Mouse (Mus musculus): Measurements from ENCODE around the gene Cpd. TPM values are rescaled to one million over a fixed set of nuclear protein-coding genes. Genes with fewer than 3 reads are reported as not detected.

Cpd gene
- total and polyA plus RNA-seq, 3 experiments = 11.2 to 28.5 (median 27.7) TPM

DNA sequence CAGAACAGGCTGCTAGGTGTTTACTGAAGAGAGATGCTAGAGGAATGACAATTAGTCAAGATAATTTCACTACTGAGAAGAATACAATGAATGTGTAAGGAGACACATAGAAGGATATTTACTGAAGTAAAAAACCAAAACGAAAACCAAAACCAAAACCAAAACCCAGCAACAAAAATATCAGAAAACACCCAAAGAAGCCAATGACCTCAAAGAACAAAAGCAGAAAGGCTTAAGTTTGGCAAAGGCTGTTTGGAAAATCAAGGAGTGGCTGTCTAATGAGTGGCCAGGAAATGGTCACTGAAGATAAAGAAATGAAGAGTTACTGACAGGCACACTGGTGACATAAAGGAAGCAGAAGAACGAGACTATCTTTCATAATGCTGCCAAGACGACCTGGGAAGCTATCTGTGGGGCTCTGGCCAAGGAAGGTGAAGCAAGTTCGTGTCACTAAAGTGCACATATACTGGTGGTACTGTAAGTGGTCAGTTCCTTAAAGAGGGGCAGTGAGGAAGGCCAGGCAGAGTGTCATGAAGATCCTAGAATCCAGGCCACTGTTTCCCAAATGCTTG, 111.0 kb downstream of the Cpd start:
- H3K9me3 ChIP-seq (replicated peaks; ENCODE audit: low read length) = no peaks in the 10 kb centered on the region
- H3K9ac ChIP-seq (ENCODE audit: insufficient read depth, low read depth) = peak overlapping the region; percentile 27; the same call in 1 of the 2 replicates
- H3K4me2 ChIP-seq (ENCODE audit: insufficient read depth, low read depth, poor library complexity, severe bottlenecking) = peak overlapping the region; percentile 93
- H3K36me3 ChIP-seq (replicated peaks in 1 of 2; ENCODE audit: control insufficient read depth in 1 of 2, insufficient read depth in 1 of 2, low read length in 1 of 2) = peaks cover 32 to 85% of the 10 kb centered on the region in 2 experiments
- TF ChIP-seq KAT2A (IDR thresholded peaks at IDR 0.05; ENCODE audit: insufficient replicate concordance, low read length) (no peak), MAZ (IDR thresholded peaks at IDR 0.05; ENCODE audit: low read depth, low read length) (no peak), IRF4 (IDR thresholded peaks at IDR 0.05; ENCODE audit: low read depth, low read length) (peak; percentile 62), EP300 (IDR thresholded peaks at IDR 0.05; ENCODE audit: low read length) (peak; percentile 46; the same call in 1 of the 2 replicates), ETS1 (conservative IDR thresholded peaks at IDR 0.05; ENCODE audit: low read depth, low read length) (peak; percentile 53; the same call in 1 of the 2 replicates), MXI1 (IDR thresholded peaks at IDR 0.05; ENCODE audit: low read depth, low read length) (no peak), MEF2A (IDR thresholded peaks at IDR 0.05; ENCODE audit: borderline replicate concordance, low read depth, low read length) (0 out of 2 replicates have a peak, but pooled peaks have one; percentile 16)
- dilution Hi-C loops (cut with MboI; ENCODE audit: extremely low pct_ligation_motif_present, extremely low pct_unique_long_range_greater_than_20kb, low sequenced_read_pairs) = no loop called here
- in situ Hi-C loops (cut with MboI; ENCODE audit: low pct_ligation_motif_present, low pct_unique_long_range_greater_than_20kb, low sequenced_read_pairs) = no loop called here
- H3K27ac ChIP-seq (ENCODE audit: insufficient read depth, low read depth) = peak overlapping the region; percentile 91
- no peaks in the 10 kb centered on the region for H3K27me3 ChIP-seq (replicated peaks)
- peaks cover 13 to 24% of the 10 kb centered on the region in 2 experiments for H3K4me1 ChIP-seq (ENCODE audit: control insufficient read depth in 1 of 2, insufficient read depth in 2 of 2)
- peak overlapping the region in 1 of 3 experiments; percentile 6 for H3K4me3 ChIP-seq (replicated peaks in 1 of 3; ENCODE audit: low read depth in 2 of 3, low read length in 2 of 3, poor library complexity in 1 of 3)
- H3K79me2 ChIP-seq (replicated peaks; ENCODE audit: control insufficient read depth, extremely low read depth, insufficient read depth, poor library complexity, severe bottlenecking) = no peaks in the 10 kb centered on the region
- no peak for DNase-seq (ENCODE audit: extremely low read depth)

DNA sequence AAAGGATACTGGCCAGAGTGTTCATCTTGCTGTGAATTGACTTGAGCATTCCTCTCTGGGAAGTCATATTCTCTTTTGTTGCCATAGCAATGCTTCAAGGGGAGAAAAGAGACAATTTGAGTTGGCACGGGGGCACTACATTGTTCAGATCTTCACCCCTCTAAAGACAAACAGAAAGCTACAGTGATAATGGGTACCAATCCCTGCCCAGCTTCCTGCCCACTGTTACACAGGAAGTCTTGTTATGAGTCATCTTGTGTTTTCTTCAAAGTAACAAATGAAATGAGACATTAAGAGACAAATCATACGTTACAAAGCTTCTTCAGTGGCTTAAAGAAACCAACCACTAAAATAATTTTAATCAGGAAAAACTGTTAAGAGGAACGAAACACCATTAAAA, 112.3 kb downstream of the Cpd start:
- peak; percentile 46 for DNase-seq (ENCODE audit: extremely low read depth)
- TF ChIP-seq MYC (IDR thresholded peaks at IDR 0.05; ENCODE audit: low read depth, low read length) = no peak
- TF ChIP-seq ZC3H11A (IDR thresholded peaks at IDR 0.05; ENCODE audit: low read depth, low read length) = no peak
- TF ChIP-seq JUN (IDR thresholded peaks at IDR 0.05; ENCODE audit: insufficient read depth, low read depth, low read length) = peak; percentile 81
- TF ChIP-seq JUND (conservative IDR thresholded peaks at IDR 0.05; ENCODE audit: low read depth, low read length) = peak; percentile 97
- TF ChIP-seq EP300 (IDR thresholded peaks at IDR 0.05; ENCODE audit: low read length) = peak; percentile 74
- peak; percentile 93 for TF ChIP-seq IRF4 (IDR thresholded peaks at IDR 0.05; ENCODE audit: low read depth, low read length)
- Histone ChIP-seq H3K27ac (ENCODE audit: insufficient read depth, low read depth) (no peak overlapping the region), H3K9ac (ENCODE audit: insufficient read depth, low read depth) (no peak overlapping the region), H3K36me3 (replicated peaks in 1 of 2; ENCODE audit: control insufficient read depth in 1 of 2, insufficient read depth in 1 of 2, low read length in 1 of 2) (peaks cover 41 to 86% of the 10 kb centered on the region in 2 experiments), H3K4me3 (replicated peaks in 1 of 3; ENCODE audit: low read depth in 2 of 3, low read length in 2 of 3, poor library complexity in 1 of 3) (no peak overlapping the region), H3K9me3 (replicated peaks; ENCODE audit: low read length) (no peaks in the 10 kb centered on the region), H3K4me2 (ENCODE audit: insufficient read depth, low read depth, poor library complexity, severe bottlenecking) (no peak overlapping the region; the same call in 1 of the 2 replicates), H3K27me3 (replicated peaks) (no peaks in the 10 kb centered on the region), H3K79me2 (replicated peaks; ENCODE audit: control insufficient read depth, extremely low read depth, insufficient read depth, poor library complexity, severe bottlenecking) (no peaks in the 10 kb centered on the region), H3K4me1 (ENCODE audit: control insufficient read depth in 1 of 2, insufficient read depth in 2 of 2) (peaks cover 13 to 24% of the 10 kb centered on the region in 2 experiments)
- dilution Hi-C loops (cut with MboI; ENCODE audit: extremely low pct_ligation_motif_present, extremely low pct_unique_long_range_greater_than_20kb, low sequenced_read_pairs) = no loop called here
- in situ Hi-C loops (cut with MboI; ENCODE audit: low pct_ligation_motif_present, low pct_unique_long_range_greater_than_20kb, low sequenced_read_pairs) = no loop called here

DNA sequence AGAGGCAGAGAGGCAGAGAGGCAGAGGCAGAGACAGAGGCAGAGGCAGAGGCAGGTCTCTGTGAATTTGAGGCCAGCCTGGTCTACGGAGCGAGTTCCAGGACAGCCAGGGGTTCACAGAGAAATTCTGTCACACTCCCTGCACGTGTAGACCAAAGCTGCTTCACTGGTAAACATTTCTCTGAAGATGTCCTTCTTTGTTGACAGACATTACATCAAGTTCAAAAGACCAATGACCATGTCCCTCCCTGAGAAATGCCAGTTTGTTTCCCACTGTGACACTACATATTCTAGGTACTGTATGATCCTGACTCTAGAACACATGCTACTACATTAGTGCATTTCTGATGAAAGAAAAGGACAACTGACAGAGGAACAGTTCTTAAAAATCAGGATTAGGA, 116.2 kb downstream of the Cpd start:
- Histone ChIP-seq H3K36me3 (replicated peaks in 1 of 2; ENCODE audit: control insufficient read depth in 1 of 2, insufficient read depth in 1 of 2, low read length in 1 of 2) (peaks cover 51 to 87% of the 10 kb centered on the region in 2 experiments), H3K79me2 (replicated peaks; ENCODE audit: control insufficient read depth, extremely low read depth, insufficient read depth, poor library complexity, severe bottlenecking) (no peaks in the 10 kb centered on the region)
- dilution Hi-C loops (cut with MboI; ENCODE audit: extremely low pct_ligation_motif_present, extremely low pct_unique_long_range_greater_than_20kb, low sequenced_read_pairs) = no loop called here

More for the DNA sequence above, 116.2 kb downstream of the Cpd start:
- TF ChIP-seq USF2 (conservative IDR thresholded peaks at IDR 0.05; ENCODE audit: low read depth, low read length) = no peak
- TF ChIP-seq KAT2A (IDR thresholded peaks at IDR 0.05; ENCODE audit: insufficient replicate concordance, low read length) = no peak
- TF ChIP-seq SIN3A (IDR thresholded peaks at IDR 0.05; ENCODE audit: low read length) = no peak
- TF ChIP-seq POLR2A (IDR thresholded peaks at IDR 0.05; ENCODE audit: low read depth, low read length) = no peak
- no peak for TF ChIP-seq GABPA (IDR thresholded peaks at IDR 0.05; ENCODE audit: insufficient replicate concordance, low read depth, low read length)
- TF ChIP-seq ZC3H11A (IDR thresholded peaks at IDR 0.05; ENCODE audit: low read depth, low read length) = no peak
- no peak for TF ChIP-seq POLR2AphosphoS2 (IDR thresholded peaks at IDR 0.05; ENCODE audit: low read depth, low read length)
- no peak for TF ChIP-seq MXI1 (IDR thresholded peaks at IDR 0.05; ENCODE audit: low read depth, low read length)
- TF ChIP-seq TBP (conservative IDR thresholded peaks at IDR 0.05; ENCODE audit: low read depth, low read length) = no peak
- no peak for TF ChIP-seq JUND (conservative IDR thresholded peaks at IDR 0.05; ENCODE audit: low read depth, low read length)
- no peak for TF ChIP-seq ZKSCAN1 (IDR thresholded peaks at IDR 0.05; ENCODE audit: borderline replicate concordance, low read depth, low read length)
- TF ChIP-seq E2F4 (IDR thresholded peaks at IDR 0.05; ENCODE audit: insufficient replicate concordance, low read depth, low read length) = no peak
- no peak for TF ChIP-seq CHD1 (IDR thresholded peaks at IDR 0.05; ENCODE audit: low read depth, low read length)
- no peak overlapping the region for H3K4me3 ChIP-seq (replicated peaks in 1 of 3; ENCODE audit: low read depth in 2 of 3, low read length in 2 of 3, poor library complexity in 1 of 3)
- no peak for DNase-seq (ENCODE audit: extremely low read depth)
- in situ Hi-C loops (cut with MboI; ENCODE audit: low pct_ligation_motif_present, low pct_unique_long_range_greater_than_20kb, low sequenced_read_pairs) = no loop called here
- no peaks in the 10 kb centered on the region for H3K9me3 ChIP-seq (replicated peaks; ENCODE audit: low read length)
- no peak overlapping the region for H3K9ac ChIP-seq (ENCODE audit: insufficient read depth, low read depth)
- H3K4me1 ChIP-seq (ENCODE audit: control insufficient read depth in 1 of 2, insufficient read depth in 2 of 2) = peaks cover 9 to 15% of the 10 kb centered on the region in 2 experiments
- no peak overlapping the region for H3K4me2 ChIP-seq (ENCODE audit: insufficient read depth, low read depth, poor library complexity, severe bottlenecking)
- no peak overlapping the region for H3K27ac ChIP-seq (ENCODE audit: insufficient read depth, low read depth)
- no peaks in the 10 kb centered on the region for H3K27me3 ChIP-seq (replicated peaks)

Measured in CH12.LX (cell line).